Comparison of ENCODE assay signal across 15 mouse cellular contexts in genomic region chr7:69161916-69162315, GRCm38 (mm10).
"Had no signal": no experiment of that assay in that cellular context is flagged by ENCODE, and none has a peak within 500 bp of the region (broad histone marks: within the 10 kb centered on the region; RNA-seq: fewer than 3 reads in every experiment).

No protein-coding gene starts in this region.

- H3K9me3 ChIP-seq: lung, embryonic 15.5 days; megakaryocyte, embryonic 14.5 days; midbrain, embryonic 13.5 days; midbrain, embryonic 15.5 days; neural tube, embryonic 12.5 days had no signal

- H3K27ac ChIP-seq: lung, embryonic 15.5 days; macrophage; midbrain, embryonic 13.5 days; midbrain, embryonic 15.5 days; neural tube, embryonic 12.5 days had no signal

- H3K36me3 ChIP-seq: lung, embryonic 15.5 days; midbrain, embryonic 13.5 days; midbrain, embryonic 15.5 days; neural tube, embryonic 12.5 days had no signal

- H3K4me3 ChIP-seq: lung, embryonic 15.5 days; megakaryocyte, embryonic 14.5 days; midbrain, embryonic 13.5 days; midbrain, embryonic 15.5 days; neural tube, embryonic 12.5 days had no signal

- H3K27me3 ChIP-seq: lung, embryonic 15.5 days; megakaryocyte, embryonic 14.5 days; midbrain, embryonic 13.5 days; midbrain, embryonic 15.5 days; neural tube, embryonic 12.5 days had no signal

- H3K4me1 ChIP-seq: lung, embryonic 15.5 days; megakaryocyte, embryonic 14.5 days; midbrain, embryonic 13.5 days; midbrain, embryonic 15.5 days; neural tube, embryonic 12.5 days had no signal

- DNase-seq: lung, adult 2 months; lung, postnatal 14 days; lung, postnatal 36 days; right cerebral cortex, postnatal 25 days; right cerebral cortex, postnatal 4 days; spleen, adult 18-20 months; thymus, adult 18-20 months; thymus, postnatal 14 days; thymus, postnatal 36 days had no signal
